Mouse (Mus musculus) thymus, adult 2 months (tissue): Measurements from ENCODE around the gene Nadsyn1.

Experiments
- CTCF ChIP-seq: fragments of 200-500 bp; IDR thresholded peaks from 2 replicates; pipeline ENCODE4 v1.5.1; 2012; ENCODE audit warnings: mild to moderate bottlenecking, control low read depth, low read length, moderate library complexity, borderline replicate concordance; ENCODE audit not compliant: control insufficient read depth, poor library complexity, insufficient read depth; ENCODE audit errors: extremely low read depth
- POLR2A ChIP-seq: fragments of 200-500 bp; IDR thresholded peaks from 2 replicates; pipeline ENCODE4 v1.6.1; 2012; ENCODE audit warnings: mild to moderate bottlenecking, low read length, control low read depth, moderate library complexity; ENCODE audit not compliant: control insufficient read depth, poor library complexity, insufficient read depth; ENCODE audit errors: extremely low read depth

DNA sequence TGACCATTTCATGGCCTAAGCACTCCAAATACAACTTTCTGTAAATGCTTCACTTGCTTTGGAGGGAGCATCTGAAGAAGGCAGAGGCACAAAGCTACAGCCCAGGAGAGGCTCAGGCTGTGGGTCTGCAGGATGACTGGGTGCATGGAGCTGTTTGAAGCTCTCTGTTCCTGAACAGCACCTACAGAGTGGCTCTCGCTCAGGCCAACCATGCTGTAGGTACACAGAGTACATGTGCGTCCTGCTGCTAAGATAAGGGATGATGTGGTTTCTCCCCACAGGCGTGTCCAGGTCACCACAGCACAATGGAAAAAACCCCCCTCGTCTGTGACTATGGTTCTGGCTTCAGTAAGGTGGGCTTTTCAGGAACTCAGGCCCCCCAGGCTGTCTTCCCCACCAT lies 46.2 kb upstream of the Nadsyn1 start:
- TF ChIP-seq CTCF (no peak), POLR2A (no peak)
